Mouse (Mus musculus): ENCODE data around the gene Mettl5. TPM values are rescaled to one million over a fixed set of nuclear protein-coding genes. Genes with fewer than 3 reads are reported as not detected.

Mettl5 gene
- total and polyA plus RNA-seq, 3 experiments, result 19.6 to 42.2 (median 40.4) TPM

- in situ Hi-C loops (cut with MboI; ENCODE audit: low pct_ligation_motif_present, low pct_unique_long_range_greater_than_20kb, low sequenced_read_pairs), result no loop called here
- no peaks in the 10 kb centered on the region for H3K27me3 ChIP-seq (replicated peaks)
- no peak for DNase-seq (ENCODE audit: extremely low read depth)
- H3K36me3 ChIP-seq (replicated peaks in 1 of 2; ENCODE audit: control insufficient read depth in 1 of 2, insufficient read depth in 1 of 2, low read length in 1 of 2), result no peaks in the 10 kb centered on the region
- dilution Hi-C loops (cut with MboI; ENCODE audit: extremely low pct_ligation_motif_present, extremely low pct_unique_long_range_greater_than_20kb, low sequenced_read_pairs), result no loop called here
- no peaks in the 10 kb centered on the region for H3K9me3 ChIP-seq (replicated peaks; ENCODE audit: low read length)
- no peak for TF ChIP-seq CHD1 (IDR thresholded peaks at IDR 0.05; ENCODE audit: low read depth, low read length)
- no peak for TF ChIP-seq SIN3A (IDR thresholded peaks at IDR 0.05; ENCODE audit: low read length)
- TF ChIP-seq USF2 (conservative IDR thresholded peaks at IDR 0.05; ENCODE audit: low read depth, low read length), result no peak
- no peak for TF ChIP-seq ZMIZ1 (IDR thresholded peaks at IDR 0.05; ENCODE audit: low read depth, low read length)
- no peak for TF ChIP-seq E2F4 (IDR thresholded peaks at IDR 0.05; ENCODE audit: insufficient replicate concordance, low read depth, low read length)
- no peak for TF ChIP-seq TBP (conservative IDR thresholded peaks at IDR 0.05; ENCODE audit: low read depth, low read length)
- no peak for TF ChIP-seq RCOR1 (conservative IDR thresholded peaks at IDR 0.05; ENCODE audit: low read depth, low read length)
- TF ChIP-seq JUND (conservative IDR thresholded peaks at IDR 0.05; ENCODE audit: low read depth, low read length), result no peak
- no peak for TF ChIP-seq MXI1 (IDR thresholded peaks at IDR 0.05; ENCODE audit: low read depth, low read length)
- no peak overlapping the region for H3K4me3 ChIP-seq (replicated peaks in 1 of 3; ENCODE audit: low read depth in 2 of 3, low read length in 2 of 3, poor library complexity in 1 of 3)
- H3K4me1 ChIP-seq (ENCODE audit: control insufficient read depth in 1 of 2, insufficient read depth in 2 of 2), result no peaks in the 10 kb centered on the region; a peak in 1 of 4 replicates
- no peak overlapping the region for H3K27ac ChIP-seq (ENCODE audit: insufficient read depth, low read depth)
- no peak overlapping the region for H3K4me2 ChIP-seq (ENCODE audit: insufficient read depth, low read depth, poor library complexity, severe bottlenecking)
- H3K9ac ChIP-seq (ENCODE audit: insufficient read depth, low read depth), result no peak overlapping the region
- no peaks in the 10 kb centered on the region for H3K79me2 ChIP-seq (replicated peaks; ENCODE audit: control insufficient read depth, extremely low read depth, insufficient read depth, poor library complexity, severe bottlenecking)
Observed at GRCm38 (mm10) chr2:69849215-69849614, 36.2 kb downstream of the Mettl5 start.

- Histone ChIP-seq H3K4me2 (ENCODE audit: insufficient read depth, low read depth, poor library complexity, severe bottlenecking) (no peak overlapping the region), H3K79me2 (replicated peaks; ENCODE audit: control insufficient read depth, extremely low read depth, insufficient read depth, poor library complexity, severe bottlenecking) (no peaks in the 10 kb centered on the region), H3K27me3 (replicated peaks) (no peaks in the 10 kb centered on the region), H3K4me3 (replicated peaks in 1 of 3; ENCODE audit: low read depth in 2 of 3, low read length in 2 of 3, poor library complexity in 1 of 3) (no peak overlapping the region), H3K27ac (ENCODE audit: insufficient read depth, low read depth) (no peak overlapping the region), H3K9ac (ENCODE audit: insufficient read depth, low read depth) (no peak overlapping the region), H3K36me3 (replicated peaks in 1 of 2; ENCODE audit: control insufficient read depth in 1 of 2, insufficient read depth in 1 of 2, low read length in 1 of 2) (no peaks in the 10 kb centered on the region), H3K4me1 (ENCODE audit: control insufficient read depth in 1 of 2, insufficient read depth in 2 of 2) (no peaks in the 10 kb centered on the region), H3K9me3 (replicated peaks; ENCODE audit: low read length) (no peaks in the 10 kb centered on the region)
- TF ChIP-seq MYC (IDR thresholded peaks at IDR 0.05; ENCODE audit: low read depth, low read length), result no peak
- no peak for TF ChIP-seq IRF4 (IDR thresholded peaks at IDR 0.05; ENCODE audit: low read depth, low read length)
- no peak for TF ChIP-seq TCF12 (IDR thresholded peaks at IDR 0.05; ENCODE audit: low read depth, low read length)
- TF ChIP-seq NRF1 (IDR thresholded peaks at IDR 0.05; ENCODE audit: low read depth, low read length), result no peak
- no peak for TF ChIP-seq USF1 (IDR thresholded peaks at IDR 0.05; ENCODE audit: low read depth, low read length)
- TF ChIP-seq CHD1 (IDR thresholded peaks at IDR 0.05; ENCODE audit: low read depth, low read length), result no peak
- TF ChIP-seq PAX5 (IDR thresholded peaks at IDR 0.05; ENCODE audit: low read length), result no peak
- no peak for TF ChIP-seq POLR2AphosphoS2 (IDR thresholded peaks at IDR 0.05; ENCODE audit: low read depth, low read length)
- no peak for TF ChIP-seq RCOR1 (conservative IDR thresholded peaks at IDR 0.05; ENCODE audit: low read depth, low read length)
- TF ChIP-seq KAT2A (IDR thresholded peaks at IDR 0.05; ENCODE audit: insufficient replicate concordance, low read length), result no peak
- no peak for TF ChIP-seq MEF2A (IDR thresholded peaks at IDR 0.05; ENCODE audit: borderline replicate concordance, low read depth, low read length)
- no peak for TF ChIP-seq ZKSCAN1 (IDR thresholded peaks at IDR 0.05; ENCODE audit: borderline replicate concordance, low read depth, low read length)
- no peak for DNase-seq (ENCODE audit: extremely low read depth)
- in situ Hi-C loops (cut with MboI; ENCODE audit: low pct_ligation_motif_present, low pct_unique_long_range_greater_than_20kb, low sequenced_read_pairs) (no loop called here), dilution Hi-C loops (cut with MboI; ENCODE audit: extremely low pct_ligation_motif_present, extremely low pct_unique_long_range_greater_than_20kb, low sequenced_read_pairs) (no loop called here)
Observed at GRCm38 (mm10) chr2:69840261-69840660, 45.2 kb downstream of the Mettl5 start.

All from CH12.LX (cell line).